Mouse (Mus musculus) MEL (cell line): ENCODE results near the gene Phykpl. TPM values are rescaled to one million over a fixed set of nuclear protein-coding genes. Genes with fewer than 3 reads are reported as not detected.

Experiments
- DNase-seq: peaks from one replicate; pipeline ENCODE4 v3.0.0; 2011; ENCODE audit warnings: low read depth, low spot score
- H3K27ac ChIP-seq: 2 replicates; pipeline ENCODE4 v1.5.1; 2012; ENCODE audit warnings: low read depth, mild to moderate bottlenecking, control low read depth, low read length, moderate library complexity; ENCODE audit not compliant: control insufficient read depth
- H3K27me3 ChIP-seq, 2 experiments: fragments of 150-350 bp in 1 of 2; sonication (generic) in 1 of 2; 2 replicates each; pipeline ENCODE4 v1.6.1; 2012; ENCODE audit warnings: low read length in 2 of 2, mild to moderate bottlenecking in 2 of 2, improper control_type of control experiment in 1 of 2, moderate library complexity in 1 of 2; ENCODE audit not compliant: insufficient read depth in 2 of 2, control insufficient read depth in 1 of 2
- H3K36me3 ChIP-seq, 2 experiments: 2 replicates each; pipeline ENCODE4 v1.6.1; 2012 to 2014; ENCODE audit warnings: low read length in 2 of 2, improper control_type of control experiment in 1 of 2, inconsistent platforms in 1 of 2, mild to moderate bottlenecking in 1 of 2; ENCODE audit not compliant: insufficient read depth in 2 of 2, control insufficient read depth in 1 of 2
- H3K4me1 ChIP-seq, 2 experiments: fragments of 150-350 bp in 1 of 2; sonication (generic) in 1 of 2; 2 replicates each; pipeline ENCODE4 v1.6.1; 2012; ENCODE audit warnings: low read length in 2 of 2, improper control_type of control experiment in 1 of 2, mild to moderate bottlenecking in 1 of 2; ENCODE audit not compliant: insufficient read depth in 2 of 2, control insufficient read depth in 1 of 2
- H3K4me3 ChIP-seq, 2 experiments: fragments of 150-350 bp in 1 of 2; sonication (generic) in 1 of 2; 2 replicates each; pipeline ENCODE4 v1.5.1; 2012; ENCODE audit warnings: low read depth in 2 of 2, low read length in 2 of 2, mild to moderate bottlenecking in 2 of 2, moderate library complexity in 2 of 2, control low read depth in 1 of 2, improper control_type of control experiment in 1 of 2; ENCODE audit not compliant: control insufficient read depth in 1 of 2, insufficient read depth in 1 of 2
- H3K79me2 ChIP-seq: 2 replicates; pipeline ENCODE4 v1.6.1; 2012; ENCODE audit warnings: mild to moderate bottlenecking, low read length, moderate library complexity; ENCODE audit not compliant: control insufficient read depth, poor library complexity, insufficient read depth
- H3K9ac ChIP-seq: 2 replicates; pipeline ENCODE4 v1.6.1; 2012; ENCODE audit warnings: low read depth, mild to moderate bottlenecking, control low read depth, low read length, moderate library complexity; ENCODE audit not compliant: control insufficient read depth, poor library complexity, severe bottlenecking
- H3K9me3 ChIP-seq: fragments of 150-350 bp; sonication (generic); replicated peaks from 2 replicates; pipeline ENCODE4 v1.6.1; 2012; ENCODE audit warnings: mild to moderate bottlenecking, low read length, improper control_type of control experiment, moderate library complexity; ENCODE audit not compliant: insufficient read depth
- CHD1 ChIP-seq: IDR thresholded peaks from 2 replicates; pipeline ENCODE4 v1.6.1; 2012; ENCODE audit warnings: low read depth, mild to moderate bottlenecking, inconsistent platforms, low read length, improper control_type of control experiment
- CHD2 ChIP-seq: IDR thresholded peaks from 2 replicates; pipeline ENCODE4 v1.6.1; 2011; ENCODE audit warnings: low read length, improper control_type of control experiment
- E2F4 ChIP-seq: IDR thresholded peaks from 2 replicates; pipeline ENCODE4 v1.6.1; 2011; ENCODE audit warnings: low read depth, low read length, improper control_type of control experiment, borderline replicate concordance
- ETS1 ChIP-seq: IDR thresholded peaks from 2 replicates; pipeline ENCODE4 v1.6.1; 2012; ENCODE audit warnings: low read depth, mild to moderate bottlenecking, inconsistent platforms, low read length, improper control_type of control experiment, moderate library complexity
- HCFC1 ChIP-seq: IDR thresholded peaks from 2 replicates; pipeline ENCODE4 v1.6.1; 2012; ENCODE audit warnings: low read depth, mild to moderate bottlenecking, inconsistent platforms, low read length, improper control_type of control experiment, moderate library complexity
- JUND ChIP-seq: IDR thresholded peaks from 2 replicates; pipeline ENCODE4 v1.6.1; 2011; ENCODE audit warnings: low read depth, mild to moderate bottlenecking, improper control_type of control experiment, low read length
- MAZ ChIP-seq: IDR thresholded peaks from 2 replicates; pipeline ENCODE4 v1.6.1; 2012; ENCODE audit warnings: low read depth, mild to moderate bottlenecking, inconsistent platforms, low read length, improper control_type of control experiment
- NELFE ChIP-seq: IDR thresholded peaks from 2 replicates; pipeline ENCODE4 v1.6.1; 2011; ENCODE audit warnings: low read depth, low read length, improper control_type of control experiment
- NRF1 ChIP-seq: IDR thresholded peaks from 2 replicates; pipeline ENCODE4 v1.6.1; 2014; ENCODE audit warnings: low read depth, mild to moderate bottlenecking, inconsistent platforms, low read length, improper control_type of control experiment, moderate library complexity; ENCODE audit not compliant: poor library complexity, insufficient read depth, severe bottlenecking
- POLR2A ChIP-seq, 2 experiments: IDR thresholded peaks; 2 replicates each; pipeline ENCODE4 v1.6.1; 2011 to 2012; ENCODE audit warnings: low read length in 2 of 2, mild to moderate bottlenecking in 2 of 2, control low read depth in 1 of 2, improper control_type of control experiment in 1 of 2, low read depth in 1 of 2, moderate library complexity in 1 of 2; ENCODE audit not compliant: control insufficient read depth in 1 of 2, insufficient read depth in 1 of 2, poor library complexity in 1 of 2
- POLR2AphosphoS2 ChIP-seq: IDR thresholded peaks from 2 replicates; pipeline ENCODE4 v1.6.1; 2011; ENCODE audit warnings: low read length, improper control_type of control experiment
- POLR2AphosphoS5 ChIP-seq: IDR thresholded peaks from 2 replicates; pipeline ENCODE4 v1.6.1; 2012; ENCODE audit warnings: low read depth, borderline replicate concordance, mild to moderate bottlenecking, inconsistent platforms, low read length, moderate library complexity, mixed read lengths
- RAD21 ChIP-seq: IDR thresholded peaks from 2 replicates; pipeline ENCODE4 v1.6.1; 2011; ENCODE audit warnings: mild to moderate bottlenecking, low read depth, low read length, improper control_type of control experiment
- RCOR1 ChIP-seq: IDR thresholded peaks from 2 replicates; pipeline ENCODE4 v1.6.1; 2012; ENCODE audit warnings: low read depth, mild to moderate bottlenecking, inconsistent platforms, low read length, improper control_type of control experiment
- SIN3A ChIP-seq: IDR thresholded peaks from 2 replicates; pipeline ENCODE4 v1.6.1; 2012; ENCODE audit warnings: low read length, improper control_type of control experiment, inconsistent platforms
- TBP ChIP-seq: IDR thresholded peaks from 2 replicates; pipeline ENCODE4 v1.8.0; 2011; ENCODE audit warnings: low read depth, low read length, improper control_type of control experiment
- TCF12 ChIP-seq: IDR thresholded peaks from 2 replicates; pipeline ENCODE4 v1.6.1; 2014; ENCODE audit warnings: low read depth, mild to moderate bottlenecking, inconsistent platforms, low read length, improper control_type of control experiment, moderate library complexity
- UBTF ChIP-seq: IDR thresholded peaks from 2 replicates; pipeline ENCODE4 v1.6.1; 2012; ENCODE audit warnings: low read depth, mild to moderate bottlenecking, inconsistent platforms, low read length, improper control_type of control experiment, moderate library complexity, borderline replicate concordance; ENCODE audit not compliant: insufficient read depth
- USF1 ChIP-seq: IDR thresholded peaks from 2 replicates; pipeline ENCODE4 v1.6.1; 2014; ENCODE audit warnings: low read depth, mild to moderate bottlenecking, inconsistent platforms, low read length, improper control_type of control experiment, moderate library complexity
- ZC3H11A ChIP-seq: IDR thresholded peaks from 2 replicates; pipeline ENCODE4 v1.6.1; 2012; ENCODE audit warnings: low read depth, mild to moderate bottlenecking, inconsistent platforms, low read length, improper control_type of control experiment
- ZMIZ1 ChIP-seq: IDR thresholded peaks from 2 replicates; pipeline ENCODE4 v1.6.1; 2012; ENCODE audit warnings: low read depth, mild to moderate bottlenecking, inconsistent platforms, low read length, improper control_type of control experiment, moderate library complexity
- ZNF384 ChIP-seq: IDR thresholded peaks from 2 replicates; pipeline ENCODE4 v1.6.1; 2012; ENCODE audit warnings: low read depth, mild to moderate bottlenecking, inconsistent platforms, low read length, improper control_type of control experiment
- polyA plus RNA-seq, 2 experiments: library from polyadenylated mRNA; stranded (reverse) in 1 of 2; unstranded in 1 of 2; fragments of >175 nt in 1 of 2; fragments of >200 nt in 1 of 2; gene quantifications; 2 replicates each; pipeline versions ENCODE4 v1.2.1 to v1.2.4; 2012; ENCODE audit warnings: low replicate concordance in 2 of 2, low read depth in 1 of 2; ENCODE audit not compliant: insufficient read length in 2 of 2, insufficient read depth in 1 of 2, missing spikeins in 1 of 2
- total RNA-seq: library from RNA; depleted of rRNA; stranded (reverse); fragments of 300-350 nt; gene quantifications from 2 replicates; pipeline ENCODE4 v1.2.3, GENCODE M21; 2012

The Phykpl gene
- total and polyA plus RNA-seq, 3 experiments: 22.7 to 23.0 TPM; not detected in 1

GRCm38 (mm10) chr11:51643202-51643601 is 58.6 kb downstream of the Phykpl start:
- H3K36me3 ChIP-seq: peaks cover 0 to 5% of the 10 kb centered on the region in 2 experiments; a peak in 2 of 4 replicates
- H3K27ac ChIP-seq: no peak overlapping the region
- no peaks in the 10 kb centered on the region for H3K9me3 ChIP-seq
- peaks cover 0 to 4% of the 10 kb centered on the region in 2 experiments; a peak in 1 of 4 replicates for H3K4me1 ChIP-seq
- H3K27me3 ChIP-seq: no peaks in the 10 kb centered on the region
- no peak overlapping the region for H3K9ac ChIP-seq
- no peak for TF ChIP-seq CHD1
- no peak for TF ChIP-seq E2F4
- no peak for TF ChIP-seq ETS1
- no peak for TF ChIP-seq POLR2AphosphoS5
- no peak for TF ChIP-seq ZNF384
- no peak for TF ChIP-seq JUND
- TF ChIP-seq HCFC1: no peak
- TF ChIP-seq ZC3H11A: no peak
- no peak for TF ChIP-seq NELFE
- no peak for TF ChIP-seq USF1
- no peak for TF ChIP-seq NRF1
- no peak for TF ChIP-seq ZMIZ1
- TF ChIP-seq UBTF: no peak
- no peak for TF ChIP-seq SIN3A
- TF ChIP-seq, all 39 proteins: peak for 0
- no peak for DNase-seq
- no peaks in the 10 kb centered on the region; the same call in 1 of the 2 replicates for H3K79me2 ChIP-seq
- H3K4me3 ChIP-seq: no peak overlapping the region

- Histone ChIP-seq H3K79me2 (no peaks in the 10 kb centered on the region), H3K36me3 (peaks cover 0 to under 1% of the 10 kb centered on the region in 2 experiments; a peak in 2 of 4 replicates), H3K9me3 (no peaks in the 10 kb centered on the region), H3K27me3 (no peaks in the 10 kb centered on the region), H3K27ac (no peak overlapping the region), H3K4me1 (peaks cover 0 to under 1% of the 10 kb centered on the region in 2 experiments; a peak in 1 of 4 replicates), H3K9ac (no peak overlapping the region), H3K4me3 (no peak overlapping the region)
- TF ChIP-seq MAZ (no peak), CHD2 (no peak), TCF12 (no peak), SIN3A (no peak), POLR2AphosphoS2 (no peak), RCOR1 (no peak), RAD21 (no peak), ZNF384 (no peak), POLR2AphosphoS5 (no peak), TBP (no peak), POLR2A (IDR thresholded peaks at IDR 0.05; ENCODE audit: control insufficient read depth in 1 of 2, insufficient read depth in 1 of 2, low read depth in 1 of 2, low read length in 2 of 2, poor library complexity in 1 of 2) (no peak), ETS1 (no peak)
- no peak for DNase-seq
Observed at GRCm38 (mm10) chr11:51643761-51644160, 59.2 kb downstream of the Phykpl start.
